Mouse (Mus musculus): ENCODE results near the gene Fam120a. TPM values are rescaled to one million over a fixed set of nuclear protein-coding genes. Genes with fewer than 3 reads are reported as not detected.
A peak's percentile ranks its signal among the peaks of the same experiment; 100 is the strongest.

The Fam120a gene
- polyA plus RNA-seq, 1 experiment = 101 TPM

DNA sequence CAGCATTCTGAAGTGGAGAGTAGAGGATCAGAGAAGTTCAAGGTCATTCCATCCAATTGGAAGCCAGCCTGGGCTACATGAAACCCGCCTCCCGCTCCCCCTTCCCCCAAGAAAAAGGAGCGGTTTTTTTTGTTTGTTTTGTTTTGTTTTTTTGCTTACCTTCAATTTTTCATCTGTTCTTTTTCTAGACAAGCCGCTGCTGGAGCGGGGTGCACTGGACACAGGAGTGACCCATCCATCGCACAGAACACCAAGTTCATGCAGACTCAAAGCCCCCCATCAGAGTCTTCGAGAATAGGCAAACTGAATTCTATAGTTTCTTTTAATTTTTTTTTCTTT, 902 bp upstream of the Fam120a start:
- TF ChIP-seq CTCF (IDR thresholded peaks at IDR 0.05; ENCODE audit: low read depth, low read length) (no peak), POLR2A (IDR thresholded peaks at IDR 0.05; ENCODE audit: borderline replicate concordance, low read depth, low read length) (no peak)
- Histone ChIP-seq H3K27ac (ENCODE audit: insufficient read depth, low read depth, low read length) (peak overlapping the region; percentile 84), H3K4me1 (ENCODE audit: control insufficient read depth, insufficient read depth, low read length) (peaks cover 9% of the 10 kb centered on the region), H3K4me3 (ENCODE audit: insufficient read depth, low read length) (peak overlapping the region; percentile 70)

DNA sequence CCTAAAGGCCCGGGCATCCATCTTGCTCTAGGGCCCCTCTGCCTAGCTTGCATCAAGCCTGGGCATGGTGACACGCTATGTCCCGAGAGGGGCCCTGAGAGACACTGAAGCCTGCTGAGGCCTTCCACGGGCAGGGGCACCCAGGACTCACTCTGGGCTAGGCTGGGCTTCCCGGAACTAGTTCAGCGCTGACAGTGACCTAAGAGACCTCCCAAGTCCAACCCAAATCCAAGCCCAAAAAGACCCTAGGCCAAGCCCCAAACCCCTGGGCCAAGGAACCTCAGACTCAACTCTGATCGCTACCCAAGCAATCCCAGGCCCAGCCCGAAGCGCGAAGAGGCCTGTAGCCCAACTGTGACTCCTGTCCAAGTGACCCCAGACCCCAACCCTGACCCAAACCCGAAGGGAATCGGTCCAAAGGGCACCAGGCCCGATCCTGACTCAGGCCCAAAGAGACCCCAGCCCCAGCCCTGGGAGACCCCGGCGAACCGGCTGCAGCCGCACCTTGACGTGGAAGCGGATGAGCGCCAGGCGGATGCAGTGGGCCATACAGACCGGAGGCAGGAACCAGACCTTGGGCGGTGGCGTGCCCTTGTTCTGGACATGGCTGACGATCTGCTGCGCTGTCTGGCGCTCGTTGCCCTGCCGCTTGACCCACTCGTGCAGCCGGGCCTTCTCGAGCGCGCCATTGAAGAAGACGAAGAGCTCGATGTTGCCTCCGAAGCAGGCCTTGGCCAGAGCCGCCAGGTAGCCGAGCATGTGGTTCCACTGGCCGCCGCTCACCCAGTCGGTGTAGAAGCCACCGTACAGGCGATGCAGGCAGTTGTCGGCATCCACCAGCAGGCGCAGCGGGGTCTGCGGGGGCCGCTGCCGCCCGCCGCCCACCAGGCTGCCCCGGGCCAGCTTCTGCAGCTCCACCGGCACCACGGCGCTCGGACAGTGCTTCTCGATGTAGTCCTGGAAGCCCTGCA, 681 bp downstream of the Fam120a start:
- Histone ChIP-seq H3K4me3 (ENCODE audit: insufficient read depth, low read length) (peak overlapping the region; percentile 70), H3K4me1 (ENCODE audit: control insufficient read depth, insufficient read depth, low read length) (peaks cover 13% of the 10 kb centered on the region), H3K27ac (ENCODE audit: insufficient read depth, low read depth, low read length) (peak overlapping the region; percentile 84)
- TF ChIP-seq CTCF (IDR thresholded peaks at IDR 0.05; ENCODE audit: low read depth, low read length) = no peak
- TF ChIP-seq POLR2A (IDR thresholded peaks at IDR 0.05; ENCODE audit: borderline replicate concordance, low read depth, low read length) = no peak

DNA sequence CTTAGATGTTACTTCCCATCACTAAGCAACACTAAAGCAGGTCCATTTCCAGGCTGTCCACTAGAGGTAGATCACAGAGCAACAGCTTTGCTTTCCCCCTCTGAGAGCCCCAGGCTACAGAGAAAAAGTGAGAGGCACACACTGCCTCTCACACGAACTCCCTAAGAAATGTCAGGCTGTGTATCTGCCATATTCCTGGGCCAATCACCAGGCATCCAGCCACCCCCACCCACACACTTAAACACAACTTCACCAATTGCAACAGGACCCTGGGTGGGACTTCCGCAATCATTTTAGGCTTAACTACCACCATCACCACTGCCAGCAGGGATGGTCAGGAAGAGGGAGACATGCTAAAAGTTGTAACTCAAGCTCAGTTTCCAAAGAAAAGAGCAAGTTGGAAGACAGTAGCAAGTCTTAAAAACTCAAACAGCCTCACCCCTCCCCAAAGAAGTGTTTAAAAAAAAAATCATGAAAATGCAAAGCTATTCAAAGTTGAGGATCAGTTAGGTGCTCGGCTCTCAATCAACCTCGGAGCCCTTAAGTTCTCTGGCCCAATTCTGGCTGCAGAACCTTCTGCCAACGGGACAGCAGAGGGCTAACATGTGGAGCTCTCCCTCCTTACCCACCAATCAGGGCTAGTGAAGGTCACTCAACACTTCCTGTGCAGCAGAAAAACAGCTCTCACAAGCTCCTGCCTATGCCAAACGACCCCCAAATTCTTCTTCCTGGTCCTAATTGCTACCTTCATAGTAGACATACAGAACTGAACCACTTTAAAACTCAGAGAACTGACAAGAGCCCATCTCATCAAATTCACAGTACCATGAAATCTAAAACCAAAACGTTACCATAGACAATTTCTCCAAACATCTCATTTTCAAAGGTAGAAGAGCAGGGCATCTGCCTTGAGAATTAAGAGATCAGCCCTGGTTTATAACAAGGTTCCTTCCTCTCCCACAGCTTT, 2.0 kb downstream of the Fam120a start:
- H3K4me3 ChIP-seq (ENCODE audit: insufficient read depth, low read length) = peak overlapping the region; percentile 70
- TF ChIP-seq POLR2A (IDR thresholded peaks at IDR 0.05; ENCODE audit: borderline replicate concordance, low read depth, low read length) = no peak
- no peak for TF ChIP-seq CTCF (IDR thresholded peaks at IDR 0.05; ENCODE audit: low read depth, low read length)
- H3K27ac ChIP-seq (ENCODE audit: insufficient read depth, low read depth, low read length) = peak overlapping the region; percentile 84
- peaks cover 22% of the 10 kb centered on the region for H3K4me1 ChIP-seq (ENCODE audit: control insufficient read depth, insufficient read depth, low read length)

DNA sequence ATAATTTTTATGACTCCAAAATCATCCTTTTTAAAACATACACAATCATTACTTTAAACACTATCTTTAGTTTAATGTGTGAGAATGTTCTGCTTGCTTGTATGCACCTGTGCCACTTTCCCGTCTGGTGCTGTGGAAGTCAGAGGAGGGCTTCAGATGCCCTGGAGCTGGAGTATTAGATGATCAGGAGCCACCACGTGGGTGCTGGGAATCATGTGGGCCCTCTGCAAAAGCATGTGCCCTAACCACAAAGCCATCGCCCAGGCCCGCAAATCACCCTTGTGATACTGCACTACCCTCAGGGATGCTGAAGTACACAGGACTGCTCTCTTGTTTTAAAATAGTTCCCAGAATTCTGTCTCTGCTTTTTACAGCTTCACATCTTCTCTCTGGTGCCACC, 3.0 kb downstream of the Fam120a start:
- TF ChIP-seq POLR2A (IDR thresholded peaks at IDR 0.05; ENCODE audit: borderline replicate concordance, low read depth, low read length) (no peak), CTCF (IDR thresholded peaks at IDR 0.05; ENCODE audit: low read depth, low read length) (no peak)
- Histone ChIP-seq H3K4me1 (ENCODE audit: control insufficient read depth, insufficient read depth, low read length) (peaks cover 26% of the 10 kb centered on the region), H3K4me3 (ENCODE audit: insufficient read depth, low read length) (peak overlapping the region; percentile 70), H3K27ac (ENCODE audit: insufficient read depth, low read depth, low read length) (peak overlapping the region; percentile 84)

DNA sequence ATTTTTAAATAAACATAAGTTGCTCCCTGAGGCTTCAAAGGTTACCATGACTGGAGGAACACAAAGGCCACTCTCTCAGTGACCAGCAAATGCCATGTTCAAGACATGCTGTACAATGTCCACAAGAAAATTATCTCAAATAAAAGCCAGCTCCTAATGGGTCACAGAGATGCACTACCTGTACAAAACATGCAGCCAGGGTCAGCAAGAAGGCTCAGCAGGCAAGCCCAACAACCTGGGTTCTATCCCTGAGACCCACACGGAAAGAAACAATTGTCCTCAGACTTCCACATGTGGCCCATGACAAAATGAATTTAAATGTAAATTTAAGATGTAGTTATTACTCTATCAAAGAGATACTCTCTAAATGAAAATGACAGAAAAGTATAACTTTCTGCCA, 4.7 kb downstream of the Fam120a start:
- Histone ChIP-seq H3K4me3 (ENCODE audit: insufficient read depth, low read length) (no peak overlapping the region), H3K27ac (ENCODE audit: insufficient read depth, low read depth, low read length) (peak overlapping the region; percentile 78), H3K4me1 (ENCODE audit: control insufficient read depth, insufficient read depth, low read length) (peaks cover 35% of the 10 kb centered on the region)
- TF ChIP-seq CTCF (IDR thresholded peaks at IDR 0.05; ENCODE audit: low read depth, low read length) = no peak
- TF ChIP-seq POLR2A (IDR thresholded peaks at IDR 0.05; ENCODE audit: borderline replicate concordance, low read depth, low read length) = no peak

DNA sequence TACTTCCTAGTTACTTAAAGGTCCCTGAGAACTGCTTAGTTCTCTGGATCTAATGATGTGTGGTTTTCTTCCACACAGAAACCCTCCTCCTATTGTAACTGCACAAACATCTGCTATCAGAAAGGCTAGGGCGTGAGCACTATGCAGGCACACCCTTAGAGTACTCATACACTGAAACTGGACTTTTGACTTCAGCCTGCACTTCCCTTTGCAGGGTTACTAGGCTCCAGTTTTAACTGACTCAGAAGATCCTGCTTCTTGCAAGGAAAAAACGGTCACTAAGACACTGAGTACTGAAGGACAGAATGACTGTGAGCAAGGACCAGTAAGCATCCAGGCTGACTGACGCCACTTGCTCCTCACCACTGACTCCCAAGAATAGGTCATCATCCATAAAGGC, 5.3 kb downstream of the Fam120a start:
- Histone ChIP-seq H3K4me3 (ENCODE audit: insufficient read depth, low read length) (no peak overlapping the region), H3K27ac (ENCODE audit: insufficient read depth, low read depth, low read length) (peak overlapping the region; percentile 78), H3K4me1 (ENCODE audit: control insufficient read depth, insufficient read depth, low read length) (peaks cover 35% of the 10 kb centered on the region)
- TF ChIP-seq CTCF (IDR thresholded peaks at IDR 0.05; ENCODE audit: low read depth, low read length) (no peak), POLR2A (IDR thresholded peaks at IDR 0.05; ENCODE audit: borderline replicate concordance, low read depth, low read length) (no peak)

DNA sequence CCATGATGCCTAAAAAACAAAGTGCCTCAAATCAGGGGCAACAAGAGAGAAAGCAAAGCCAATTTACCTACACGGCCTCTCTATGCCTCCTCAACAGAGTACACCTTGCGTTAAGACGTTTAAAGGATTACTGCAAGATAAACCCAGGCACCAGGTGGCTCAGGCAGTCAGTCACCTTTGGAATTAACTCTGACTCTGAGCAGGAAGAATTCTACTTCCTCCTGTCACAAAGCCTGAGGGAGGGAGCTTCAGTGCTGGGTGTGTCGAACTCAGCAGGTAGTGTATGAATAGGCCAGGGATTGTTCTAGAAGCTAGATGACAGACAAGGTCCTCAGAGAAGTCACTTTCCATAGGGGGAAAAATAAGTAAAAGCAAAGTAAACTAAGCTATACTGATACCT, 9.2 kb downstream of the Fam120a start:
- no peak overlapping the region for H3K27ac ChIP-seq (ENCODE audit: insufficient read depth, low read depth, low read length)
- H3K4me3 ChIP-seq (ENCODE audit: insufficient read depth, low read length) = no peak overlapping the region
- TF ChIP-seq CTCF (IDR thresholded peaks at IDR 0.05; ENCODE audit: low read depth, low read length) (no peak), POLR2A (IDR thresholded peaks at IDR 0.05; ENCODE audit: borderline replicate concordance, low read depth, low read length) (no peak)
- peaks cover 46% of the 10 kb centered on the region for H3K4me1 ChIP-seq (ENCODE audit: control insufficient read depth, insufficient read depth, low read length)

DNA sequence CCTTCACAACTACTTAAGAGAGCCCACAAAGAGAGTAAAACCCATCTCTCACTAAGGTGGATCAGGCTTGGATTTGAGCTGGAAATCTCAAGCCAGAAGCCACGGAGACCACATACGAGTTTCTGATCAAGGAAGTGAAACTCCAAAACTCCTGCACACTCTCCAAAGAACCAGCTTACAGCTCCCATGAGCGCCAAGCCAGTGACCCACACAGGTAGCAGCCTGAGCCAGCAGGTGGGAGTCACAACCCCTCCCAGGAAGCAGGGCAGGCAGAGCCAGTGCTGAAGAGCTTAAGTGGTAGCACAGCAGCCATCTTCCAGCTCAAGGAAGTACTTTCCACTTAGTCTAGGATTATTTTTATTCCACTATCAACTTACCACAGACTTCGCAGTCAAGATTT, 13.0 kb downstream of the Fam120a start:
- H3K4me1 ChIP-seq (ENCODE audit: control insufficient read depth, insufficient read depth, low read length) = peaks cover 38% of the 10 kb centered on the region
- no peak overlapping the region for H3K27ac ChIP-seq (ENCODE audit: insufficient read depth, low read depth, low read length)
- no peak overlapping the region for H3K4me3 ChIP-seq (ENCODE audit: insufficient read depth, low read length)
- TF ChIP-seq POLR2A (IDR thresholded peaks at IDR 0.05; ENCODE audit: borderline replicate concordance, low read depth, low read length) (no peak), CTCF (IDR thresholded peaks at IDR 0.05; ENCODE audit: low read depth, low read length) (no peak)

DNA sequence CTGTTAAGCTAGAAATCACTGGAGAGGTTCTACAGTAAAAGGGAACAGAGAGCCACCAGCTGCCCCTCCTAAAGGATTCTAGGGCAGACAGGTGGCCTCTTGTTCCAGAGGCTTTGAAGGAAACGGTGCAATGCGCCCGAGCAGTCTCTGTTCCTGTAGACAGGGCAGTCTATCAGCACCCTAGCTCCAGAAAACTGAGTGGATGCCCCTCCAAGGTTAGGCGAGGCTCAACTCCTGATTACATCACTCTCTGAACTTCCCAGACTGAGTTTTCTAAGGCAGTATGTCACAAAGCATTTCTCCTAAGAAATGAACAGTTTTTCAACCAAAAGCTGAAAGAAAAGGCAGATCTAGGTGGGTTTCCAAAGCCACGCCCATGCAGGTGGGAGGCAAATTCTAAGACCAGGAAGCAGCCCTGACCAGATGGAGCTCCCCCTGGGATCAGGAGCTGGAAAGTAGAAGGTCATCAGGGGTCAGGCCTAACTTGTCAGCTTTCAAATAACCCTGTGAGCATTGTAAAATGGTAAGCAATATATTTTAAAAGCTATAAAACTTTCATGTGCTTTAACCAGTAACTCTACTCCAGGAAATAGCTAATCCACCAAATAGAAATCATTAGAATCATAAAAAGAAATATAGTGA, 17.1 kb downstream of the Fam120a start:
- H3K4me3 ChIP-seq (ENCODE audit: insufficient read depth, low read length) = no peak overlapping the region
- TF ChIP-seq CTCF (IDR thresholded peaks at IDR 0.05; ENCODE audit: low read depth, low read length) (no peak), POLR2A (IDR thresholded peaks at IDR 0.05; ENCODE audit: borderline replicate concordance, low read depth, low read length) (no peak)
- H3K4me1 ChIP-seq (ENCODE audit: control insufficient read depth, insufficient read depth, low read length) = peaks cover 22% of the 10 kb centered on the region
- H3K27ac ChIP-seq (ENCODE audit: insufficient read depth, low read depth, low read length) = no peak overlapping the region

Data from bone marrow macrophage, adult 2 months (primary cell).